Mouse (Mus musculus) frontal cortex, postnatal 25 days (tissue): ENCODE measurements around the gene 0610037L13Rik.

Source experiments
- DNase-seq, 2 experiments: peaks; one replicate each; pipeline ENCODE4 v3.0.0; 2022; ENCODE audit warnings: low spot score in 2 of 2

0610037L13Rik gene

GRCm38 (mm10) chr4:107889731-107890432, at the start of gene 0610037L13Rik:
Gene 0610037L13Rik, plus strand, starts transcription at chr4:107889813.
- DNase-seq: peak; percentile 91 to 92

DNA sequence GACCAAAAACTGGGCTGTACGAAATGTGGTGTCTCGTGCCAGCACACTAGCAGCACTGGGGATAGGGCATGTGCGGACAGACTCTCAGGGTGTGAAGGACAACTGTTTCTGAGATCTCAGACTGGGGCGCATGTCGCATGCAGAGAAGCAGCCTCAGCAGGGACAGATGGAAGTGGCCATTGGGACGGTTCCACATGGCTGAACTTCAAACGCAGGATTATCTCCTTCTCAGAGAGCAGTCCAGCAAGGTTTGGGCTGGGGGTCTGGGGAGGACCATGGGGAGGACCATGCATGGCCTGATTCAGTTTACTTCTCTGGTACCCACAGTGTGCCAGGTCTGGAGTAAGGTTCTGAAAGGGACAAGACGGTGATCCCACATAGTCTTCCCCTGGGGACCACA, 45.9 kb upstream of the 0610037L13Rik start:
- no peak for DNase-seq

GRCm38 (mm10) chr4:107844971-107845370, 44.6 kb upstream of the 0610037L13Rik start:
- peak; percentile 70 to 82 for DNase-seq

DNA sequence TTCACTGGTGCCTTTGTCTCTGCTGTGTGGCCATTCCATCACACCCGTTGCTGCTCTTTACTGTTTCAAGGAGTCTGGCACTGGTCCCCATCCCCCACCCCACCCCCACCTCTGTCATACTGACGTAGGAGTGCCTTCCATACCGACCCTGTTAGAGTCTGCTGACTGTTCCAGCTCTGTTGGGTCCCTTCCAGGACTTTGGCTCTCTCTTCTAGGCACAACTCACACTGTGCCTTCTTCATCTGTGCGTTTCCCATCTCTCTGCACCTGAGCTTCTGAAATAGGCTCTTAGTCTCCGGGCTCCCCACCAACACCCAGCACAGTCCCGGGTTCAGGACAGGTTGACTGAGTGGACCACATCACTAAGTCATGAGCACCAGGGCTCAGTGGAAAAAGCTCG, 42.8 kb upstream of the 0610037L13Rik start:
- no peak for DNase-seq

DNA sequence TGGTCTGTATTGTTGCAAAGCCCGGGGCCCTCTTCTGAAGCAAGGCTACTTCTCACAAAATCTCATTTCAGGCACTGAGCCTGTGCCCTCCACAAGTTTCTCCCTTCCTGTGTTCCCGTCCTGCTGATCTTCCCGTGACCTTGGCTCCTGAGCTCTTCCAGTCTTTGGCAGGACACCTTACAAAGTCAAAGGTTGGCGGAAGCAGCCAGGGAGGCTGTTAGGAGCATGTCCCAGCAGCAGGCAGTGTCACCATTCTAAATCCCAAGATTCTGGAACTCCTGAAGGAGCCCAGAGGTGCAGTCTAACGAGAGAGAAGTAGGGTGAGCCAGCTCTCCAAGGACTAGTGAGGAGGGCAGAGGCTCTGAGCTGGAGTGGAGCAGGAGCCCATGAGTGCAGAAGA, 41.1 kb upstream of the 0610037L13Rik start:
- no peak for DNase-seq

GRCm38 (mm10) chr4:107849621-107850020, 40.0 kb upstream of the 0610037L13Rik start:
- no peak for DNase-seq

DNA sequence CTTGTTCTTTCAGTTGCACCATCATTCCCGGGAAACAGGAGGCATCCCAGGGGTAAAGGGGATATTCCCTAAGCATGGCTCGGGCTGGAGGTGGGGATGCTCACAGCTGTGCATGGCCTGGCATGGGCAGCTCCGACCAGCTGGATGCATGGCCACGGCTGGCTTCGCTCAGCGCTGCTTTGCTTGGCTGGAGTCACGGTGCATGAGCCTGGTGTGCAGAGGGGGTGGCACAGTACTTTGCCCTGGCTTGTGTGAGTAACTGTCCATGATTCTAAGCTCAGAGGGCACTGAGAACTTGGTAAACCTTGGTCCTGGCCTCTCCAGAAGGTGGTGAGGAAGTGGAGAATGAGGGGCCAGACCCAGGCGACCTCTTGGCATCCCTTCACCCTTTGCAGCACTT, 39.5 kb upstream of the 0610037L13Rik start:
- DNase-seq: no peak

DNA sequence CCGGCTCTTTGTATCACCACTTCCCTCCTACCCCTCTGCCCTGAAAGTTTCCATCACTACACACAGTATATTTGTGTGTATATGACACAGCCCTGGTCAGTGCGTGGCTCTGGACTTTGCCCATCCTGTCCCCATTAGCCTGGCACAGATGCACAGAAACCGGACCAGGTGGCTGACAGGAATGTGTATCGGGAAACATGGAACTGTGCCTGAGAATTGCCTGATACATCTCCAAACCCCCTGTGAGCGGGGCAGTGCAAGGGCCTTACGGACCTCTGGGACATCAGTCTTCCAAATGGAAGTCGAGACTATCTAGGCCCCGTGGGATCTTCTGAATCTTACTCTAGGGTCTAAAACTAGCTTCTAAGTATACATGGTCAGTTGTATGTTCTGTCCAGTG, 36.3 kb upstream of the 0610037L13Rik start:
- DNase-seq: no peak

DNA sequence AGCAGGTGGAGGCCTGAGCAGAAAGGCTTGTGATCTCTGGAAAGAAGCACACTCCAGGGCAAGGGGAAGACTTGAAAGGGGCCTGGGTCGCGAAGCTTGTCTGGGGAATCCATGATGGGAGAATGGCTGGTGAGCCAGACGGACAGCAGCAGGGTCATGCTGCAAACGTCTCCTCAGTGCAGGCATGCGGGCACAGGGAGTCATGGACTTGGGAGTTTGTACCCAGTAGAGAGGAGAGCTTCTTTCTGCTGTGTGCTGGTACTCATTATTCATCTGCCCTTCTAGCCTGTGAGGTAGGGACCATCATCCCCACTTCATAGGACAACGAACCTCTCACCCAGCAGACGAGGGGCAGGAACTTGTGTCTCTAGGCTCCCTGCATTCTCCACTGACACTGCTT, 35.8 kb upstream of the 0610037L13Rik start:
- no peak for DNase-seq

DNA sequence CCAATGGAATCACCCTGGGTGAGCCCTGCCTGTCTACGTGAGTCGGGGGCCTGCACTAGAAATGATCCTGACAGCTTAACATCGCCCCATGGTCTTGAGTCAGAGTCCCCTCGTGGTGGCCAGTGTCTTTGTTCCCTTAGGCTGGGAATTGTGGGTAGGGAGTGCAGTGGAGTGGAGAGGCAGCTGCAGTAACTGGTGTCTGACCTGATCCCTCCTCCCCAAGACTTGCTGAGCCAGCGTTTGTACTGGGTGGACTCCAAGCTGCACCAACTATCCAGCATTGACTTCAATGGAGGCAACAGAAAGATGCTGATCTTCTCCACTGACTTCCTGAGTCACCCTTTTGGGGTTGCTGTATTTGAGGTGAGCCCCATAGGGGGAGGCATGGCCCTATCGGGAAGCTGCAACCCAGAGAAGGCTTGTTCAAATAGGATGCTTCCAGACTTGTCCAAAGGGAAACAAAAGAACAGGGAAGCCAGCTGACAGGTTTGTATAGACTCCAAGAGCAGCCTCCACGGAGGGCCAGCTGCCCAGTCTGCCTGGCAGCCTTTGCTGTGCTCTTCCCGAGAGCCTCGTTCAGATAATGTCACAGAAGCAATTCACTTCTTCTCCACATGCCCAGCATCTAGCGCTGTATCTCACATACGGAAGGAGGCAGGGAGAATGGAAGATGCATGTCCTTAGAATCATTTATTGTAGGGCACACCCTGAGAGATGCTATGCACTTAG, 32.5 kb upstream of the 0610037L13Rik start:
- DNase-seq: no peak

DNA sequence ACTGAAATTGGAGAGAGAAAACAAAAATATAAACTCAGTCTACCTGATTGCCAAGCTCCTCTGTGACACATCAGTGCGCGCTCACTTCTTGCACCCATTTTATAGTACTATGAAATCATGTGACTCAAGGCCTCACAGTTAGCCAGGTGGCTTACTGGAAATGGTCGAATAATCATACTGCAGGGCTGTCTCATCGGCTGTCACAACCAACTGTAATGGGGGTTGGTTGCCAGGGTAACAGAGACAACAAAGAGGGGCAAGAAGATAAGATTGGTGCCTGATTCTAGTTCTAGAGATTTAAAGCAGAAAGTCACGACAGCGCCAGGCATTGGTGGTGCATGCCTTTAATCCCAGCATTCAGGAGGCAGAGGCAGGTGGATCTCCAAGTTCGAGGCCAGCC, 30.6 kb upstream of the 0610037L13Rik start:
- no peak for DNase-seq

- no peak for DNase-seq
Observed at GRCm38 (mm10) chr4:107864866-107865265, 24.7 kb upstream of the 0610037L13Rik start.

DNA sequence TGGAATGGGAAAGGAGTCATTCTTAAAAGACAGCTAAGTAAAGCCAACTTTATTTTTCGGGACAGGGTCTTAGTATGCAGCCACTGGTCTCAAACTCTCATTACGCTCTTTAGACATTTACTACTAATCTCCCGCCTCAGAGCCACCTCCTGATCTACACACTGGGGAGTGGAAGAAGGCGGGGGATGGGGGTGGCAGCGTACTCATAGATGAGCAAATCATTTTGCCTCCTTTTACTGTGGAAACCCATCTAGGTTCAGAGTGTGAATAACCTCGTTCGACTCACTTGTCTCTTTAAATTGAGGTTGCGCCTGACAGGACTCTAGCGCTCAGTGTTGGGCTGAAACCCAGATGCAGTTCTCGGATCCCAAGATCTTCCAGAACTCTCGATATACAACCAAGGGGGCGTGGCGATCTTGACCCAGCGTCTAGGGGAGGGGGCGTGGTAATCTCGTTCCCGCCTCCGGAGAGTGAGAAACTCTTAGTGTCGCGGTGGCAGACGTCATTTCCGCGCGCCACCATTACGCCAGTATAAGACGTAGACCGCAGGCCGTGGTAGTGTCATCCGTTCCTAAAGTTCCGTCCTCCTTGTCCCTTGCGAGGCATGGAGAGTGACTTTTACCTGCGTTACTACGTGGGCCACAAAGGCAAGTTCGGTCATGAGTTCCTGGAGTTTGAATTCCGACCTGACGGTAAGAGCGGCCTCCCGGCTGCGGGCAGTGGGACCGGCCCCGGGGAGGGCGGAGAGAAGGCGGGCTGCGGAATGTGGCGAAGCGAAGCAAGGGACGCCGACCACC, 10.2 kb upstream of the 0610037L13Rik start, which contains the start of gene Magoh:
Magoh (plus strand) TSS at position 502 of the 797 bp plus-strand sequence.
- peak; percentile 95 to 97 for DNase-seq

DNA sequence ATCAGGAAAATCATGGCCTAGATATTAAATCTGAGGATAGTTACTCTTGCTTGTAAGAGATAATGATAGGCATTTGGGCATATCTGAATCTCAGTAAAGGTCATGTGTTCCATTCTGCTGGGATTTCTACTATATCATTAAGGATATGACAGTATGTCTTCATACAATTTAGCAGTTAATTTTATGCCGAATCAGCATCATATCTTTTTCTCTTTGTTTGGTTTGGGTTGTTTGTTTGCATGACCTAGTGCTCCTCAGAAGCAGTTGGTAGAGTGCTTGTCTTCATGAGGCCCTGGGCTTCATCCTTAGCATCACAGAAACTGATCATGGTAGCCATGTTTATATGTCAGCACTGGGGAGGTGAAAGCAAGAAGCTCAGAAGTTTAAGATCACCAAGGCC, 8.0 kb upstream of the 0610037L13Rik start:
- no peak for DNase-seq

DNA sequence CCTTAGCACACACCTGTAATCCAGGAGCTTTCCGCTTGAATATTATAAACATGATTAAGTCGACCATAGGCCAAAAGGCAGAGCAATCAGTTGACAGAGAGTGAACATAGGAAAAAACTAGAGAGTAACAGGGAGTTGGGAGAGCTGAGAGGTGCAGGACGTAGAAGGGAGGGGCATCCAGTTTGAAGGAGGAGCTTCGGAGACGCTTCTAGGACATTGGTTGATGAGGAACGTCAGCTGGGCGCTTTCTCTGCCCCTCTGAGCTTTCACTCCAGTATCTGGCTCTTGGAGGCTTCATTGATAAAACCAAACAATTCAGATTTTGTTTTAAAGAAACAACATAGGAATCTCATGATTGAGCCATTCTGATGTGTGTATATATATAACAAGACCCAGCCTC, 3.2 kb upstream of the 0610037L13Rik start:
- no peak for DNase-seq

DNA sequence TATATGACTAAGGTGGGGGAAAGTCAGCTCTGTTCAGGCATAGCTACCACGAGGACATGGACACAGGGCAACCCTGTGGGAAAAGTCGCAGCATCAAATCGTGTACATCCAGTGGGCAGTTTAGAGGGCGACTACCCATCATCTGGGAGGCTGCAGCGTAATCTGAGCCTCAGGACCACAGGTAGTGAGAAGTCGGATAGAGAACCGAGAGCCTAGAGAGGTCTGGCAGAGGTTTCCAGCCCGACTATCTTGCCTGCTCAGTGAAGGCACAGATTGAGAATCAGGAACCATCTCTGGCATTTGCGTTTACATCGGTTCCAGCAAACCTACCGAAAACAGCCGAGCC, 255 bp upstream of the 0610037L13Rik start:
- no peak for DNase-seq

DNA sequence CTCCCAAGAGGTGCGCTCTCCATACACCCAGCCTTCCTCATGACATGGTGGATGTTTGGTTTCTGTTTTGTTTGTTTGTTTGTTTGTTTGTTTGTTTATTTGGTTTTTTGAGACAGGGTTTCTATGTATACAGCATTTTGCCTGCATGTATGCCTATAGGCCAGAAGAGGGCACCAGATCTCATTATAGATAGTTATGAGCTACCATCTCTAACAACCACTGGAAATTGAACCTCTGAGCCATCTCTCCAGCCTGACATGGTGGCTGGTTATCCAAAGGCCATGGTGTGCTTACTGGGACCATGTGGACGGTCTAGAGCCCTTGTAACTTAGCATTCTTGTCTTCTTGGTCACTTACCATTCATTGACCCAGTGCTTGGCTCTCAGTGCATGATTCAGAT, 3.0 kb downstream of the 0610037L13Rik start:
- no peak for DNase-seq

GRCm38 (mm10) chr4:107899211-107899927, 9.8 kb downstream of the 0610037L13Rik start:
- no peak for DNase-seq

DNA sequence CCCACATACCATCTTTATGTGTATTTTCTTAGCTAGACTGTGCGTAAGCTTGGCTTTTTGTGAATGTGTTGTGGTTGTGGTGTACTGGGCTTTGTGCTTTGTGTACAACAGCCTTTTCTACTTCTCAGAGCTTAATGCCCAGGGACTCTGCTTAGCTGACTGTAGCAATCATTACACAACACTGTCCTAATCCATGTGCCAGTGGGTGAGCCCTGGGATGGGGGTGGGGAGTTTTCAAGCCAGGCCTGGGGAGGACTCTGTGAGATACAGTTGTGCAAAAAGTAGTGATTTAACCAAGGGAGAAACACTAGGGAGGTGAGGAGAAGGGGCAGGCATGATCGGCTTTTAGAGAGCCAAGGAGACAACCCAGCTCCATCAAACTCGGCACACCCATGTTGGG, 10.6 kb downstream of the 0610037L13Rik start:
- no peak for DNase-seq

GRCm38 (mm10) chr4:107904252-107904651, 14.6 kb downstream of the 0610037L13Rik start:
- no peak for DNase-seq

- no peak for DNase-seq
Observed at GRCm38 (mm10) chr4:107906561-107906960, 16.9 kb downstream of the 0610037L13Rik start.

DNA sequence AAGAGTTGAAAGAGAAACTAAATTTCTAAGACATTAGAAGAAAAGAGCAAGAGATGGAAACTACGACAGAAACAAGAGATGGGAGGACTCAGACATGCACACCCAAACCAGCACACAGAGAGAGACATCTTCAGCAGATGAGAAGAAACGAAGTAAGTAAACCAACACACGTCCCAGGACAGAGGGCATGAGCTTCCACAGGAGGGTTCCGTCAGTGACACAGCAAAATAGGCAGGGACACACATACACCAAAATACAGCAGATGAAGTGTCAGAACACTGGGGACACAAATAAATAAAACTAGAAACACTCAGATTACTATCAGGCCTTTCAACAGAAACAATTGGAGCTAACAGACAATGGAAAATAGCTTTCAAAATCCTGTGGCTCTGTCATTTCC, 20.4 kb downstream of the 0610037L13Rik start:
- no peak for DNase-seq
